Mouse (Mus musculus): ENCODE measurements around the gene Taf12.

DNA sequence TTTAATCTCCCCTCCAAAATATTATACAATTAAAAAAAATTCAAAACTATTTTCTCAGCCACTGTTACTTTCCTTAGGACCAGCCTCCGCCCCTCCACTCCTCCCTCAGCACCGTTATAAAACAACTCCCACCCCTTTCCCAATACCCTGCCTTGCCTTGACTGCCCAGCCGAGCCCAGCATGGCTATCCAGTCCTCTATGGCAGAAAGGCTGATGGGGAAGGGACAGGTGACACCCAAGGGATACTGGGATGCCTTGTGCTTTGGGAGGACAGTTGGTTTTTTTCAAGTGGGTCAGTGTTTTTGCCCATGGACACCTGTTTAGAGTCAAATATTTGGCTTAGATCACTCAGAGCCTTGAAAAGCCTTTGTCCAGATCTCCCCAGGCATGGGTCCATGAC, 57.8 kb downstream of the Taf12 start:
- no peak for TF ChIP-seq EP300 (IDR thresholded peaks at IDR 0.05; ENCODE audit: insufficient read depth, low read depth, low read length)
- TF ChIP-seq CTCF (IDR thresholded peaks at IDR 0.05), result no peak
- no peak for TF ChIP-seq POLR2A (IDR thresholded peaks at IDR 0.05; ENCODE audit: insufficient read depth, low read depth, low read length)
